Mouse (Mus musculus) kidney, adult 2 months (tissue): ENCODE measurements around the gene Entpd6. TPM values are rescaled to one million over a fixed set of nuclear protein-coding genes. Genes with fewer than 3 reads are reported as not detected.

ENCODE experiments used
- DNase-seq: peaks from one replicate; pipeline ENCODE4 v3.0.0; 2021
- H3K27ac ChIP-seq: fragments of 200-500 bp; 2 replicates; pipeline ENCODE4 v1.5.1; 2012; ENCODE audit warnings: low read depth, low read length, control low read depth, inconsistent platforms; ENCODE audit not compliant: insufficient read depth
- H3K27me3 ChIP-seq: fragments of 200-500 bp; replicated peaks from 2 replicates; pipeline ENCODE4 v1.6.1; 2012; ENCODE audit warnings: mild to moderate bottlenecking, moderate library complexity, low read length, inconsistent platforms; ENCODE audit not compliant: control insufficient read depth, insufficient read depth
- H3K36me3 ChIP-seq: fragments of 200-500 bp; 2 replicates; pipeline ENCODE4 v1.6.1; 2012; ENCODE audit warnings: mild to moderate bottlenecking, moderate library complexity, low read length, inconsistent platforms; ENCODE audit not compliant: control insufficient read depth, insufficient read depth
- H3K4me1 ChIP-seq: fragments of 200-500 bp; 2 replicates; pipeline ENCODE4 v1.6.1; 2011; ENCODE audit warnings: low read length; ENCODE audit not compliant: control insufficient read depth, insufficient read depth
- H3K4me3 ChIP-seq: fragments of 200-500 bp; 2 replicates; pipeline ENCODE4 v1.5.1; 2011; ENCODE audit warnings: mild to moderate bottlenecking, low read depth, low read length, control low read depth; ENCODE audit not compliant: insufficient read depth
- CTCF ChIP-seq: fragments of 200-500 bp; conservative IDR thresholded peaks from 2 replicates; pipeline ENCODE4 v1.5.1; 2011; ENCODE audit warnings: low read depth, mild to moderate bottlenecking, control low read depth, low read length, moderate library complexity, mixed read lengths; ENCODE audit not compliant: insufficient read depth, insufficient read length
- POLR2A ChIP-seq: fragments of 200-500 bp; IDR thresholded peaks from one replicate; pipeline ENCODE4 v1.6.1; 2011; ENCODE audit warnings: low read depth, low read length, control low read depth
- WGBS: fragments of 180-500 bp; shearing (Covaris S2); methylation state at CpG from one replicate; pipeline ENCODE4 v1.1.7; 2018; 5-methylcytosine and 5-hydroxymethylcytosine counted together
- polyA plus RNA-seq: library from polyadenylated mRNA; depleted of rRNA; stranded (reverse); fragments of >200 nt; gene quantifications from 2 replicates; pipeline ENCODE4 v1.2.3, GENCODE M21; 2012; rRNA removed

Entpd6 gene
- 21.7 and 22.0 TPM in 2 replicates for polyA plus RNA-seq

GRCm38 (mm10) chr2:150748854-150749253 is at the start of gene Entpd6:
Entpd6 (plus strand) TSS chr2:150749042.
- WGBS, result under 1% methylated on average over 30 of the region's 30 CpGs
- H3K36me3 ChIP-seq, result no peaks in the 10 kb centered on the region
- H3K27me3 ChIP-seq, result no peaks in the 10 kb centered on the region
- H3K4me3 ChIP-seq, result peak within 1 kb of the TSS; percentile 64
- H3K27ac ChIP-seq, result peak within 1 kb of the TSS; percentile 14
- no peaks in the 10 kb centered on the region; the same call in 1 of the 2 replicates for H3K4me1 ChIP-seq
- TF ChIP-seq CTCF (peak; percentile 79), POLR2A (peak; percentile 81)
- DNase-seq, result peak; percentile 97

- H3K4me3 ChIP-seq, result no peak overlapping the region
- no peaks in the 10 kb centered on the region for H3K36me3 ChIP-seq
- H3K27me3 ChIP-seq, result no peaks in the 10 kb centered on the region
- WGBS, result 75% methylated on average over 4 of the region's 4 CpGs
- H3K27ac ChIP-seq, result no peak overlapping the region
- TF ChIP-seq POLR2A (no peak), CTCF (no peak)
- no peak for DNase-seq
- no peaks in the 10 kb centered on the region for H3K4me1 ChIP-seq
These were observed 36.6 kb upstream of the Entpd6 start for GRCm38 (mm10) chr2:150712167-150712674.

DNA sequence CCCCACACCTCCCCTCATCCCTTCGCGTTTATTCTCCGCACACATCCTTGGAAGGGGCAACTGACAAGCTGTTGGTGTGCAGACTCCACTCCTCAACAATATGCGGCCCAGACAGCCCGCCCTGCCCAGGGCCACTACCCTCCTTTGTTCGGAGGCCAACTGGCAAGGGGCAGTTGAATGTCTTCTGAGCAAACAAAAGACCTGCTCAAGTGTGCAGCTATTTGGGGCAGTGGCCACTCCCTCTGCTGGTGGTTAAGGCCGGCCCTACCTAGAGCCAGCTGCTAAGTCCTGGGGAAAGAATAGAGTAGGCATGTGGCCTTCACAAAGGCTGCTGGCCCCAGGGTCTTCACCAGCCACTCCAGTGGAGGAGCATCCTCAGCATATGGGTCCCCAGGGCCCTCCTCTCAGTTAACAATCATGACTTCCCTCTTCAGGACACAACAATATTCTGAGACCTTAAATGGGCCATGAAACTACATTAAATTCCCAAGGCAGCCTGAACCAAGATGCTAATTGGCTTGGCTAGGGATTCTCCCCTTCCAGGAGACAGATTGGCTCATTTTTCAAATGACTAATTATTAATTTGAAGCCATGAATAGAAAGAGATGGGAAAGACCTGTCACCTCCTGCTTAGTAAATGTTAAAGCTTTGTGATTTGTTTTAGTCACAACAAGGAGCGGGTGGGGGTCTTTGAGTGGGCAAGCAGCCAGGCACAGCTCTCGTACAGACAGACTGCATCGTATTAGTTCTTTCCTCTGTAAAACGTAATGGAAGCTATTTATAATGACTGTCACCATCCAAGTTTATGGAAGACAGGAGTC is 12.9 kb upstream of the Entpd6 start:
- no peak overlapping the region for H3K4me3 ChIP-seq
- H3K36me3 ChIP-seq, result no peaks in the 10 kb centered on the region
- 63% methylated on average over 11 of the region's 11 CpGs for WGBS

DNA sequence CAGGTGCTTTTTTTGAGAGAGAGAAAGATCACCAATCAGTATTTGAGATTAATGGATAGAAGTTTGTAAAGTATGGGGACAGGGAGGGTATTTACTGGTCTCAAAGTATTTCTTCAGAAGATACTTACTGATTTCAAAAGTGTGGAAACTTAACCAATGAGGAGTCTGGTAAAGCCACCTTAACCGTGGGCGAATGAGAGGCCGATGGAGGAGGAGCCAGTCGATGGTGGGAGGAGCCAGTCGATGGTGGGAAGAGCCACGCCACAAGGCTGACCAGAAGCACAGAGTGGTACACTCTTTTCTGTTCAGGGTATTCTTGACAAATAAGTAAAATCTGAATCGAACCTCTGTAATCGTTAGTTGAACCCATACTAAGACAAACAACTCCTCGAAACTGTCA is 11.0 kb upstream of the Entpd6 start:
- H3K27ac ChIP-seq, result no peak overlapping the region
- WGBS, result 77% methylated on average over 9 of the region's 9 CpGs
- no peak for TF ChIP-seq CTCF
- TF ChIP-seq POLR2A, result no peak
- no peaks in the 10 kb centered on the region for H3K27me3 ChIP-seq
- DNase-seq, result no peak
- H3K4me3 ChIP-seq, result no peak overlapping the region
- H3K36me3 ChIP-seq, result no peaks in the 10 kb centered on the region
- no peaks in the 10 kb centered on the region; the same call in 1 of the 2 replicates for H3K4me1 ChIP-seq

More for the DNA sequence above, 12.9 kb upstream of the Entpd6 start:
- no peaks in the 10 kb centered on the region; the same call in 1 of the 2 replicates for H3K4me1 ChIP-seq
- H3K27ac ChIP-seq, result no peak overlapping the region
- TF ChIP-seq POLR2A, result no peak
- TF ChIP-seq CTCF, result no peak
- H3K27me3 ChIP-seq, result no peaks in the 10 kb centered on the region
- no peak for DNase-seq

DNA sequence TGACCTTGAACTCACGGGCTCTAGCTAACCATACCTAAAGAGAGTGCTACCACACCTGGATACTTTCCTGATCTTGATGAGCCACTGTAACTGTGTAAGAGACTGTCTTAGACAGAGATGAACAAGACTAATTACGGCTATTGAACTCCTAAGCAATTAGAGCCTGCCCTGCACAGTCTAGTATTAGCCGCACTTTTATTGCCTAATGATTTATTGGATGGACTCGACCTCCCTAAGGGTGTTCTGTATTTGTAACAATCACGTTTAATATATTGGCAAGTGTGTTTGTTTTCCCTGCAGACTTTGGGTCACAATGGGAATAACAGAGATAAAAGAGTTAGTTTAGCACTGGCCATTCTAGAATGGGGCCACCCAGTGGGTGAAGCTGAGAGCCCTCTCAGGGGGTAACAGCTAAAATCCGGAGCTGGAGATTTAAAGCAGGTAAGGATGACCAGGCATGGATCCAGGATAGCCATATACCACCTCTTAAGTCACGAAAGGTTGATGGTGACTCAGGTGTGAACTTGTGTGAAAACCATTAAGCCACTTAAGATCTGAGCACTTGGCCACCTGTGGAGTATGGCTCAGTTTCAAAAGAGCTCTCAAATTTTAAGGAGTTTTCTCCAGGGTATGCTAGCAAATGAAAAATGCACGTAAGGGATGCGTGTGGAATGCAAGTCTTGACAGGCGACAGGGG is 8.5 kb upstream of the Entpd6 start:
- Histone ChIP-seq H3K4me1 (no peaks in the 10 kb centered on the region; the same call in 1 of the 2 replicates), H3K27ac (no peak overlapping the region), H3K4me3 (no peak overlapping the region), H3K36me3 (no peaks in the 10 kb centered on the region), H3K27me3 (no peaks in the 10 kb centered on the region)
- 41% methylated on average over 10 of the region's 10 CpGs for WGBS
- DNase-seq, result no peak
- TF ChIP-seq CTCF (no peak), POLR2A (no peak)

- no peak; the same call in 1 of the 2 replicates for TF ChIP-seq CTCF
- no peak for TF ChIP-seq POLR2A
These were observed 7.4 kb upstream of the Entpd6 start for GRCm38 (mm10) chr2:150741405-150741804.

GRCm38 (mm10) chr2:150745016-150745415 is 3.8 kb upstream of the Entpd6 start:
- no peak overlapping the region for H3K27ac ChIP-seq
- H3K36me3 ChIP-seq, result no peaks in the 10 kb centered on the region
- no peak overlapping the region for H3K4me3 ChIP-seq
- no peaks in the 10 kb centered on the region for H3K27me3 ChIP-seq
- H3K4me1 ChIP-seq, result no peaks in the 10 kb centered on the region; the same call in 1 of the 2 replicates
- TF ChIP-seq CTCF (no peak), POLR2A (no peak)
- no peak for DNase-seq
- WGBS, result 58% methylated on average over 7 of the region's 7 CpGs

More at GRCm38 (mm10) chr2:150741405-150741804, 7.4 kb upstream of the Entpd6 start:
- H3K27me3 ChIP-seq, result no peaks in the 10 kb centered on the region
- no peaks in the 10 kb centered on the region for H3K36me3 ChIP-seq
- peak; percentile 22 for DNase-seq
- H3K4me3 ChIP-seq, result no peak overlapping the region
- 41% methylated on average over 4 of the region's 4 CpGs for WGBS
- H3K27ac ChIP-seq, result no peak overlapping the region
- H3K4me1 ChIP-seq, result no peaks in the 10 kb centered on the region; the same call in 1 of the 2 replicates
